Mouse (Mus musculus) urinary bladder, adult 2 months (tissue): ENCODE results near the gene Cacna1s. TPM values are rescaled to one million over a fixed set of nuclear protein-coding genes. Genes with fewer than 3 reads are reported as not detected.

Source experiments
- DNase-seq: peaks from one replicate; pipeline ENCODE4 v3.0.0; 2022; ENCODE audit warnings: low spot score
- polyA plus RNA-seq: library from polyadenylated mRNA; depleted of rRNA; stranded (reverse); fragments of >200 nt; gene quantifications from 2 replicates; pipeline ENCODE4 v1.2.3, GENCODE M21; 2012; rRNA removed

The Cacna1s gene
- polyA plus RNA-seq: 0.08 and 0.27 TPM in 2 replicates

DNA sequence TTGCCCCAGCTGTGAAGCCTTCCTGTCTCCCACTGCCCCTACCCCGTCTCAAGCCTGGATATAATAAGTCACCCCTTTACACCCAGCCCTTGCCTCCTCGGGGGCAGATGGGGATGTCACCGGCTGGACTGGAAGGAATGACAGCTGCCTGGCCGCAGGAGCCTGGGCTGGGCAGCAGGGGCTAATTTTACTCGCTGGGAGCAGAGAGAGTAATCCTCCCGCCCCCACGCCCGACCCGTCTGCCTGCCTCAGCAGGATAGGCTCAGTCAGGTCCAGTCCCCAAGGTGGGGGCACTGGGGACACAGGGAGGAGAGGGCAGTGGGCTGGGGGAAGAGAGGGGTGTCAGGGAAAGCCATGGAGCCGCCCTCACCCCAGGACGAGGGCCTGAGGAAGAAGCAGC is at the start of gene Cacna1s:
TSS of gene Cacna1s (plus strand) at position 204 of the 400 bp plus-strand sequence.
- DNase-seq: no peak

GRCm38 (mm10) chr1:136006292-136006748 is 46.2 kb upstream of the Cacna1s start, which contains the start of gene Igfn1:
Gene Igfn1 (minus strand): TSS chr1:136006342.
- no peak for DNase-seq

- peak; percentile 50 for DNase-seq
These were observed 45.1 kb upstream of the Cacna1s start, which contains the start of gene Tmem9 for GRCm38 (mm10) chr1:136007211-136008158. Gene Tmem9 (plus strand): TSS chr1:136008150.

DNA sequence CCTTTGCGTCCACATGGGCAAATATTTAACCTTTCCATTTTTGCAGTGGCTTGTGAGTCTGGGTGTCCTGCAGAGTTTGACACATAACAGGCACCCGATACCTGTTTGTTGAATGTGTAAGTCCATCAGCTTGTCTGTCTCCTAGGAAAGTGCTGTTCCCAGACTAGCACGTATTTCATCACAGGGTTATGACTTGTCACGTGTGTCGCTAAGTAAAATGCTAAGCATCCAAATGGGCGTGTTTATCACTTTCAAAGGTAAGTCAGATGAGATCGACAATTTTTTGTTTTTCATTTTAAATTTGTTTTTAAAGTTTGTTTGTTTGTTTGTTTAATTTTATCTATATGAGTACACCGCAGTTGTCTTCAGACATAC is 44.4 kb upstream of the Cacna1s start:
- no peak for DNase-seq

GRCm38 (mm10) chr1:136010247-136010646 is 42.3 kb upstream of the Cacna1s start:
- DNase-seq: no peak

- no peak for DNase-seq
These were observed 39.0 kb upstream of the Cacna1s start for GRCm38 (mm10) chr1:136013513-136013912.

GRCm38 (mm10) chr1:136014796-136015502 is 37.6 kb upstream of the Cacna1s start:
- DNase-seq: no peak

DNA sequence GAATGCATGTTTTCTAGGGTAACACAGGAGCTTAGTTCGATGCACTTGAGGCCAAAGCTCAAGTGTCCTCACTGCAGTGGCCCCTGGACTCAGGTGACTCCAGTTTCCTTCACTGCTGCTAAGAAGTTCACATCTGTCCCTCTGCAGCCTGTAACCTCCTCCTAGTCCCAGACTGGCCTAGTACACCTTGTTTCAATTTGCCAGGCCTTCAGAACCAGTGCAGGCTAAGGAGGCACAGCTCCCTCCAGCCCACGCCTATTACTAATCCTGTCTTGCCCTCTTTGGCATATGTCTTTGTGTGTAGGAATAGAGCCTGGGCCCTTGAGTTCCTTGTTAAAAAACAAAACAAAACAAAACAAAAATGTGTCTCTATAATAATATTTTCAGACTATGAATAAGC is 35.2 kb upstream of the Cacna1s start:
- DNase-seq: no peak

DNA sequence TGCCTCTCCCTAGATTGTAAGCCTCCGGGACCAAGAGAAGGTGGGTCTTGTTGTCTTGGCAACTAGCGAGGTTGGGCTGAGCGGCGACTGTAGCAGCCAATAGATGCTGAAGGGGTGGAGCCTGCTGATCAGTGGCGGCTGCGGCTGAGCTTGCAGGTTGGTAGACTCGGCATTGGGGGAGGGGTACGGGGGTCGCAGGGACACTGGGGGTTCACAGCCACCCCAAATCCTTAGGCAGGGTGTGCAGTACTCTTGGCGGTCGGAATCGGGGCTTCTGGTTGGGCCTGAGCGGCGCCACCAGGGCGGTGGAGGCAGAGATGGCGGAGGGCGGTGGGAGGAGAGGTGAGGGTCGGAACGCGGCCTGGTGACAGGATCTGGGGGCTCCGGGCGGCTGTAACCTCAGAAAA is 34.6 kb upstream of the Cacna1s start:
- peak; percentile 70 for DNase-seq

- DNase-seq: peak; percentile 27
These were observed 34.0 kb upstream of the Cacna1s start for GRCm38 (mm10) chr1:136018390-136019189.

DNA sequence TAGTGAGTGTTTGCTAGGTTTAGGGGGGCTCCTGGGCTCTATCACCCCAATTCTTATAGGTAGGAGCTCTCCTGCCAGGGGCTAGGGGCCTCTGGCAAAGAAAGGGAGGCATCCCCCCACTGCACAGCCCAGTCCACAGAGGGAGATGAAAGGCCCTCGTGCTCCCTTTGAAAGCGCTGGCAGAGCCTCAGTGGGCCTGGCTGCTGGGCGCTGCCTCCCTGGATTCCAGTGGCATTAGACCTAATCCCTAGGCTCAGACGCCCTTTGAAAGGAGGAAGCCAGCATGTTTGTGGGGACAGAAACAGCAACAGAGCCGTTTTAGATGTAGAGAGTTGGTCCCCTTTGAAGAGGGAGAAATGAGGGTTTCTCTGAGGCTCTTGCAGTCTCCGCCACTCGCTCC is 22.3 kb upstream of the Cacna1s start:
- DNase-seq: no peak

- DNase-seq: no peak
These were observed 20.9 kb upstream of the Cacna1s start for GRCm38 (mm10) chr1:136031697-136032096.

DNA sequence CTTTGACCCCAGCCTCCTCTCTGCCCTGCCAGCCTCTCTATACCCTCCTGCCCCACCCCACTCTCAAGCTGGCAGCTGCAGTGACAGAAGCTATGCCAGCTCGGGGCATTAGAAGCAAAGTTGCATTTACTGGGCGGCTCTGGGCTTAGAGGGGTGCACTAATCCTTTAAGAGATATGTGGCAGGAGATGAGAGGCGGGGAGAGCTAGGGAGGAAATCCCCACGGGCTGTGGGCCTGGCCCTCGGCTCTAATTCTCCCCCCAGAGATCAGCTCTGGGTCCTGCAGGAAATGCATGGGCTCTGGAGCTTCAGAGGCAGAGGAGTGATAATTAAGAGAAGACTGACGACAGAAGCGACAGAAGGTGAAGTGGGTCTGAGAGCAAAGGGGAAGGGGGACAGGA is 19.6 kb upstream of the Cacna1s start:
- DNase-seq: no peak

DNA sequence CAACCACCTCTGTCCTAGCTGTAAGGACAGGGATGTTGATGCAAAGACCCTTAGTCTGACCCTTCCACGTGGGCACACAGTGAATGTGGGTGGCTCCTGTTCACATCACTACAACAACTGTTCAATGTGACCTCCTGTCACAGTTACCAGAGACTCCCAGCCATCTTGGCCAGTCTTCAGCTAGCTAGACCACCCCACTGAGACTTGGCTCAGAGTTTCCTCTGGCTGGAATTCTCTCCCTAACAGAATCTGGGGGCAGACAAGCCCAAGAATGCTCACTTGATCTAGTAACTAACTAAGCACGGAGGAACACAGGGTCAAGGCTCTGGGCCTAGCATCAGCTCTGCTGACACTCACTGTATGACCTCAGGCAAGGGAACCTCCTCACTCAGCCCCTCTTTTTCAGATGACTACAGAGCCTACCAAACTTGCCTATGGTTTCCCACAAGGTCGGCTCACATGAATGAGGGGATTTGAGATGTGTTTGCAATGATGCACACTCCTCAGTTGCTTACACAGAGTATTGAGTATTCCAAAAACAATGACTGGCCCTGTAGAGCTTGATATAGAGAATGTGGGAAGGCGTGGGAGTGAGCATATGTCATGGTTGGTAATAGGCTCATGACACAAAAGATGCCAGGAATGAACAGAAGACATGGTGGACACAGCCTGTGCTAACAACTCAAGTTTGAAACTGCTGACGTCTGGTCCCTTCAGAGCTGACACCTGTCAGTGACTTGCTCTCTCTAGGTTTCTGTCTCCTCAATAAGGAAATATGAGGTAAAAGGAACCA is 13.6 kb upstream of the Cacna1s start:
- no peak for DNase-seq

GRCm38 (mm10) chr1:136040452-136040851 is 12.1 kb upstream of the Cacna1s start:
- DNase-seq: no peak

DNA sequence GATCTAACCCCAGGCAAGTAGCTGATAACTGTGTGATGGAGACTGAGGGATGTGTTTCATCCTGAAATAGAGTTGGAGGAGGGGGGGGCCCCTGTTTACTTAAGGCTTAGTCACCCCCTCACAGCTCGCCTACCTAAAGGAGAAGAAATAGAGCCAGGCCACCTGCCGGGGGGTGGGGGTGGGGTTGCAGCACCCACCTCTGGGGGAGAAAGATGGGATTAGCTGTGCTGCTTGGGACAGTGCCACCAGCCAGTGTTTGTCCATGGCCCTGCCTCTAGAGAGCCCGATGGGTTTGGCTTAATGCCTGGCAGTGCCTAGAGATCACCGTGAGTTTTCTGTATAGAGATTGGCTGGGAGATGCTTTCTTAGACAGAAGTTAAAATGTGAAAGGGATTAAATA is 11.7 kb upstream of the Cacna1s start:
- no peak for DNase-seq

DNA sequence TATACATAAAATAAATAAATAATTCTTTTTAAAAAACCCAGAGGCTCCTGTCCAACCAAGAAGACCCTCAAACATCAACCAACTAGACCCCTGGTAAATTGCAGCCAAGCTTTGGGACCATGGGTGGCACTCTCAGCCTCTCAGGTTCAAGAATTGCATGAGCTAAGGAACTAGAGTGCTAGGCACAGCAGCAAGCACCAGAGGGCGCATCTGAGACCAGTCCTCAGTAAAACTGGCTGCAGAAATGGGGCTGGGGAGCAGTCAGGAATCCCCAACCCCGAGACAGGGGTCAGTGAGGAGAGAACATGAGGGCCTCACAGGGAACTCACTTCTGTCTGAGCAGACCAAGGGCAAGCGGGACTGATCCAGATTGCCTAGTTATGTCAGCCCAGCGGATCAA is 6.8 kb upstream of the Cacna1s start:
- DNase-seq: peak; percentile 29

- no peak for DNase-seq
These were observed 5.1 kb upstream of the Cacna1s start for GRCm38 (mm10) chr1:136047432-136047831.

DNA sequence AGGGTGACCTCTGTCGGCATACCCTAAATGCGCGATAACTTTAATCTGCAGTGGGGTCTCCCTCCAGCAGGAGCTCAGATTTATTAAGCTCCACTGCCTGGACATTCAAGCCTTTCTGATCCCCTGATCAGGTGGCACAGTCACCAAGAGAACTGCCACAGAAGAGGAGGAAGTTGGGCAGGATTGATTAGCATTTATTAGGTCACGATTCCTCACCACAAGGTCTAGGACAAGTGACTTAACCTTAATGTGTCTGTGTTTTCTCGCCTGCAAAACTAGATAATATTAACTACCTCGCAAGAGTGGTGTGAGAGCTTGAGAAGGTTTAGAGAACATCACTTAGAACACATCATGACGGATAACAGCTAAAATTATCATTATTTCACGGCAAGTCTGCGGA is 4.7 kb upstream of the Cacna1s start:
- no peak for DNase-seq

- no peak for DNase-seq
These were observed 2.1 kb upstream of the Cacna1s start, which contains the start of gene Ascl5 for GRCm38 (mm10) chr1:136050312-136051012. Gene Ascl5 (plus strand): TSS chr1:136050804.
